Mouse (Mus musculus): ENCODE measurements around the gene Rnf212b. TPM values are rescaled to one million over a fixed set of nuclear protein-coding genes. Genes with fewer than 3 reads are reported as not detected.

Rnf212b gene
- total RNA-seq, 2 experiments from 2014 or later, result 1.0 to 5.0 TPM

DNA sequence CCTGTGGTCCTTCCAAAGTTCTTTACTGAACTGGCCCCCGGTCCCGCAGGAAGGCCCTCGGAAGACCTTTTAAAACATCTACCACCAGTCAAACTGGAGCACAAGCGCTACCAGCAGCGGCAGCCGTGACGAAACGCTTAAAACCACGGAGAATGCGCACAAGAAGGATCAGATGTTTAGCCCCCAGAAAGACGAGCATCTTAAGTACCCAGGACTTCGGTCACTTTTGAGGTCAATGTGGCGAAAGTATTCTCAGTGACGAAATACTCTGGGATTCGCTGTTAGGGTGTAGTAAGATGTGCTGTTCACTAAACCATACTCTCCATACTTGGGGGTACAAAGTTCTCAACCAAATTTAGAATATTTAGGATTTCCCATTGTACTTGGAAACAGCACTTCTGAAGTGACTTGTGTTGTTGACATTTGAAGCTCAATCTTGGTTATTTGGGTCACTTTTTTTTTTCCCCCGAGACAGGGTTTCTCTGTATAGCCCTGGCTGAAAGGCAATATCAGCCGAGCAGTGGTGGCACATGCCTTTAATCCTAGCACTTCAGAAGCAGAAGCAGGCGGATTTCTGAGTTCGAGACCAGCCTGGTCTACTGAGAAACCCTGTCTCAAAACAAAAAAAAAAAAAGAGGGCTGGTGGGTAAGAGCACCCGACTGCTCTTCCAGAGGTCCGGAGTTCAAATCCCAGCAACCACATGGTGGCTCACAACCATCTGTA, 50.5 kb downstream of the Rnf212b start:
- intact Hi-C loops (cut with DNase I), result no loop called here
- peak overlapping the region; percentile 73 for H3K4me3 ChIP-seq
- no peak for DNase-seq
- TF ChIP-seq CTCF (IDR thresholded peaks at IDR 0.05), result no peak
- H3K27ac ChIP-seq, result peak overlapping the region; percentile 94

DNA sequence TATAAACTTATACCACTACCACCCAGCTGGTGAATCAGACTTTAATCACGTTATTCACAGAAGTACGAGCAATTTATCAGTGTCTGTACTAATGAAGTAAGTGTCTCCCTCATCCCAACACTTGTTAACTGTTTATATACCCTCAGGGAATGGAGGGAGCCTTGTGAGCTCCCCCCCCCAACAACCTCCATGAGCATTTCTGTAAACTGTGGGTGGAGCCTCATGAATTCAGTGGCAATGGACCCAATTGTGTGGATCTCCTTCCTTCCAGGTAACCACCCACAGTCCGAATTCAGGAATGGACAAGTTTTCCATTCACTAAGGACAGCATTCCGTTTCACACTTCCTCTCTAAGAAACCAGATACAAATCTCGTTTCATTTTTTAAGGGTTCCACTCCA, 51.7 kb downstream of the Rnf212b start:
- Histone ChIP-seq H3K4me3 (no peak overlapping the region), H3K27ac (no peak overlapping the region)
- intact Hi-C loops (cut with DNase I), result no loop called here
- DNase-seq, result no peak
- no peak for TF ChIP-seq CTCF (IDR thresholded peaks at IDR 0.05)

DNA sequence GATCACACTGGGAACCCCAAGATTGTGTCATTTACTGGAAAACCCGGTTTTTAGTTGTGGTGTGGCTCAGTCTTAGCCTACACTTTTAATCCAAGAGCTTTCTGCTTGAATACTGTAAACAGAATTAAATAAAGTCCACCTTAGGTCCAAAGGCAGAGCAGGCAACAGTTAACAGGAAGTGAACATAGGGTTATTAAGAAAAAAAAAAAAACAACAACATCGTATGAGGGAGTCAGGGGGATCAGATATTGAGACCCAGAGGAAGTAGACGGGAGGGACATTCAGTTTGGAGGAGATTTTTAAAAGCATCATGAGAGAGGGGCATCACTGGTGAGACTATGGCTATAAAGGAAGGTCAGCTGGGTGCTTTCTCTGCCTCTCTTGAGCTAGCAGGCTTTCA, 52.3 kb downstream of the Rnf212b start:
- intact Hi-C loops (cut with DNase I), result no loop called here
- no peak for TF ChIP-seq CTCF (IDR thresholded peaks at IDR 0.05)
- no peak overlapping the region for H3K4me3 ChIP-seq
- no peak overlapping the region for H3K27ac ChIP-seq
- DNase-seq, result no peak

DNA sequence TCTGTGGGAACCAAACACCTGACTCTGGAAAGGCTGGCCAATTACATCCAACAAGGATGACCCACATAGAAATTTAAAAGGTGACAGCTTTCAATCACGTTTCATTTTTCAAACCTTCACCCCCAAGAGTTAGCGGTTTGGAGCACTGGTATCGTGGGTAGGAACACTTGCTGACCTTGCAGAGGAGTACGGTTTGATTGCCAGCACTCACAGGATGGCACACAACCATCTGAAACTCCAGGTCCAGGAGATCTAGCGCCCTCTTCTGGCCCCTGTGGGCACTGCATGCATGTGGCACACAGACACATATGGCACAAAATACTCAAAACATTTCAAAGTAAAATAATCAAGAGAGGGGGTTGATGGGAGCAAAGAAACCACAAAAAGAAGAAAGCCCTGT, 53.0 kb downstream of the Rnf212b start:
- TF ChIP-seq CTCF (IDR thresholded peaks at IDR 0.05), result peak; percentile 54
- H3K27ac ChIP-seq, result no peak overlapping the region
- no peak for DNase-seq
- intact Hi-C loops (cut with DNase I), result no loop called here
- H3K4me3 ChIP-seq, result no peak overlapping the region

DNA sequence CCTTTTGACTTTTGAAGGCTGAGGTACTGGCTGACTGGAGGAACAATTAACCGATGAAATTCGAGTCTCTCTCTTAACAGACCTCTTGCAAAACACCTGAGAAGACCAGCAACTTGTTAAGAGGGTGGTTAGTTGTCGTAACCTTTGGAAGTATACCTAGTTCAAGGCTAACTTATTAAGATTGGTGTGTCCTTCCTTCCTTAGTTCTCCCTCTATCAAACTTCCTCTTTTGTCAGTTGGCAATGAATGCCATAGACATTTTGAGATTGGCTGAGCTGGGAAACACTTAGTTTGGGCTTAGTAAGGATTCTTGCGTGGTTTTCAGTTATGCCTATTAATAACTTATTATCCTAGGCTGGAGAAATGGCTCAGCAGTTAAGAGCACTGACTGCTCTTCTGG, 54.1 kb downstream of the Rnf212b start:
- intact Hi-C loops (cut with DNase I), result no loop called here
- no peak overlapping the region for H3K4me3 ChIP-seq

DNA sequence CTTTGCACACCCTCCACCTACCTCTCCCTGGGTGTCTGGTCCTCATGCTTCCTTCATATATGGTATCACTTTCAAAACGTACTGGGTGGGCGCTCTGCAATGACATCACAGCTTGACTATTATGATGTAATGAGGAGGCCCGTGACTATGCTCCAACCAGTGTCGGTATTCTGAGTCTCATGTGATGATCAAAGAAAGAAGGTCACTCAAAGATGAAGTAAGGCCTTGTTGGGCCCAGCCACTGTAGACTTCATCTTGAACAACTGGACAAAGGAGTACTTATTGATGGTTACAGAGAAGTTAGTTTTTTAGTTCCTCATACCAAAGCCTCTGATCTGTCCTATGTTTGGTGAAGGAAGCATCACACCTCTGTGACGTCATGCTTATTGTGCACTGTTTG, 56.9 kb downstream of the Rnf212b start, which contains the start of gene Homez:
Gene Homez (minus strand): TSS at position 101 of the 400 bp plus-strand sequence.
- TF ChIP-seq CTCF (IDR thresholded peaks at IDR 0.05), result no peak
- intact Hi-C loops (cut with DNase I), result no loop called here
- Histone ChIP-seq H3K4me3 (no peak within 1 kb of the TSS), H3K27ac (no peak within 1 kb of the TSS)
- DNase-seq, result no peak

More for the DNA sequence above, 54.1 kb downstream of the Rnf212b start:
- no peak overlapping the region for H3K27ac ChIP-seq
- no peak for TF ChIP-seq CTCF (IDR thresholded peaks at IDR 0.05)
- DNase-seq, result no peak

DNA sequence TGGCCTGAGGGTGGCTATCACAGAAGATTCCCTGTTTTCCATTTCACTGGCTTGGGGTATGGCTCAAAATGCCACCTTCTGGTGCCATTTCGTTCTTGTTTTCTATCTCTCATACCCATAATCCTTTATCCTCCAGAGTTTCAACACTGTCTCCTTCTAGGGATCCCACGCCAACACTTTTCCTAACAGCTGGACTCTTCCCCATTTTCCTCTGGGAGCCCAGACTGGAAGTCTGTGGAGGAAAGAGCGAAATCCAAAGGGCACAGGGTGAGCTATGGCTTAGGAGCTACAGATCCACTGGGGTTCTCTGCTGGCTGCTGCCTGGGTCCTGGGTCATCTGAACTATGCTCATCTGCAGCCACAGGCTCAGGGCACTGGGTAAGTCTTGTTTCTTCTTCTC, 60.2 kb downstream of the Rnf212b start:
- intact Hi-C loops (cut with DNase I), result no loop called here
- TF ChIP-seq CTCF (IDR thresholded peaks at IDR 0.05), result no peak
- Histone ChIP-seq H3K27ac (no peak overlapping the region), H3K4me3 (no peak overlapping the region)
- DNase-seq, result no peak

DNA sequence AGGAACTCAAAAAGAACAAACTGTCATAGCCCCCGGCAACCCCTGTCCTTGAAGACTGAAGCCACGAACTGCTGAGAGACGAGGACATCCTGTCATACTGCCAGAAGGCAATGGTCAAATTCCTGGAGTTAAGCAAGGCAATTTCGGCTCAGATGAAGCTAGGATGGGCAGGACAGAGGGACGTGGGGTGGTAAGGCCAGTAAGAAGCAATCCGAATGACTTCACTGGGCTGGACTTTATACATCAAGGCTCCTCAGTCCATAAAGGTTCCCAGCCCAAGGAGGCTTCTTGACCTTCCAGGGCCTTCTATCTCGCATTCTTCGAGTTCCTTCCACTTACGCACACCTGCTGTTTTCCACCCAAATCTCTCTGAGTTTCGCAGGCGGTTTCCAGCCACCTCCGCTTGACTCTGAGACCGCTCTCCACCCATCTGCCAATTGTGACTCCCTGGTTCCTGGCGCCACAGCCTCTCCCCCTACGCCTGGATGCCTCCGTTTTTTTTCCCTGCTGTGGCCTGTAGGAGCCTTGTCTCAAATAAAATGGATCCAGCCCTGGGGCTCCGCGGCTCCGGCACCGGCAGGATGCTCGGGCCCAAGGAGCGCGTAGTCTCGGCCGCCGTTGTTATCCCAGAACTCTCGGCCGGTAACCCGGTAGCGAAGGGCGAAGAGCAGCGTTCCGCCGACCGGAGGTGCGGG, 62.0 kb downstream of the Rnf212b start:
- intact Hi-C loops (cut with DNase I), result no loop called here

DNA sequence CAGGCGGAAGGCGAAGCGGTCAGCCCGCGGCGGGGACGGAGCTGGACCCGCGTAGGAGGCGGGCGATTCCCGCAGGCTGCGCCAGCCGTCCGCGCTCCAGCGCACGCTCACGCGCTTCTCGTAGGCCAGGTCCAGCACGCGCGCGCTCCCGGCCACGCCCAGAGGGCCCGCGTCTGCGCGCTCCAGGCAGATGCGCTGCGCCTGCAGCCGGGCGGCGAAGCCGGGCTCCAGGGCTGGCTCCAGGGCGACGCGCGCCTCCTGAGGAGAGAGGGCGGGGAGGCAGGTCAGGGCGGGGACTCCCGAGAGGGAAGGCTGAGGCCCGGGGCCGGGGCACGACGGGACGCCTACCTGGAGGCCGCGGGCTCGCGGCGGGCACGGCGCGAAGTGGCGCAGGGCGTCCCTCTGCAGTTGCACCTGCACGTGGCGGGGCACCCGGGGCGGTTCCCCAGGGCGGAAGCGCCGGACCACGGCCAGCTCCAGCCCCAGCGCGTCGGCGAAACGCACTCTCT, 62.7 kb downstream of the Rnf212b start:
- TF ChIP-seq CTCF (IDR thresholded peaks at IDR 0.05), result no peak
- intact Hi-C loops (cut with DNase I), result no loop called here
- peak overlapping the region; percentile 94 for H3K27ac ChIP-seq
- peak; percentile 96 for DNase-seq
- H3K4me3 ChIP-seq, result peak overlapping the region; percentile 77

More for the DNA sequence above, 62.0 kb downstream of the Rnf212b start:
- H3K27ac ChIP-seq, result peak overlapping the region; percentile 94
- peak overlapping the region; percentile 77 for H3K4me3 ChIP-seq
- TF ChIP-seq CTCF (IDR thresholded peaks at IDR 0.05), result no peak
- no peak for DNase-seq

DNA sequence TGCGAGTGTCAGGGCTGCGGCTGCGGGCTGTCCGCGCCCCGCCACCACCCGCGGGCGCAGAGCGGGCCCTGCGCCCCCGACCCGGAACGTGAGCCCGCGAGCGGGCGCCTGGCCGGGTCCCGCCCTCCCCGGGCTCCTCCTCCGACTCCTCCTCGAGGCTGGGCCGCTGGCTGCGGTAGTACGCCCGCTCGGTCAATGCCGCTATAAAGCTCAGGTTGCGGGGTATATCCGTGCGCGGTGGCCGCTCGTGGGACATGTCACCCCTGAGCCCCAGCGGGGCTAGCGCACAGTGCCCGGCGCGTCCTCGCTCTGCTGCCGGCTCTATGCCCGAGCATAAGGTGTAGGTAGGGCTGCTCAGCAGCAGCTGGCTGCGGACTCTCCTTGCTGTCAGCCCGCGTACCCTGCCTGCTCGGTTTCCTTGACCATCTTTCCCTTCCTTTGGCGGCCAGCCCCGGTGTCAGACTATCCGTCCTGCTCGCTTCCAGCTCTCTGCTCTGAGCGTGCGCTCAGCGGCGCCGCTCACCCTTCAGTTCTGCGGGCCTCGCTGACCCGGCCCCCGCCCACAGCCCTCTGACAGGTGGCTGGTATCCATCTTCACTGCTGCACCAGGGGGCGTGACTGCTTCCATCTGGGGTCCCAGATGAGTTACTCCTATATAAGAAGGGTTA, 63.2 kb downstream of the Rnf212b start, which contains the start of gene Ppp1r3e:
Gene Ppp1r3e (minus strand): TSS at position 503 of the 668 bp plus-strand sequence.
- TF ChIP-seq CTCF (IDR thresholded peaks at IDR 0.05), result no peak; the same call in 1 of the 2 replicates
- Histone ChIP-seq H3K27ac (peak within 1 kb of the TSS; percentile 94), H3K4me3 (peak within 1 kb of the TSS; percentile 77)
- intact Hi-C loops (cut with DNase I), result no loop called here
- DNase-seq, result peak; percentile 87

DNA sequence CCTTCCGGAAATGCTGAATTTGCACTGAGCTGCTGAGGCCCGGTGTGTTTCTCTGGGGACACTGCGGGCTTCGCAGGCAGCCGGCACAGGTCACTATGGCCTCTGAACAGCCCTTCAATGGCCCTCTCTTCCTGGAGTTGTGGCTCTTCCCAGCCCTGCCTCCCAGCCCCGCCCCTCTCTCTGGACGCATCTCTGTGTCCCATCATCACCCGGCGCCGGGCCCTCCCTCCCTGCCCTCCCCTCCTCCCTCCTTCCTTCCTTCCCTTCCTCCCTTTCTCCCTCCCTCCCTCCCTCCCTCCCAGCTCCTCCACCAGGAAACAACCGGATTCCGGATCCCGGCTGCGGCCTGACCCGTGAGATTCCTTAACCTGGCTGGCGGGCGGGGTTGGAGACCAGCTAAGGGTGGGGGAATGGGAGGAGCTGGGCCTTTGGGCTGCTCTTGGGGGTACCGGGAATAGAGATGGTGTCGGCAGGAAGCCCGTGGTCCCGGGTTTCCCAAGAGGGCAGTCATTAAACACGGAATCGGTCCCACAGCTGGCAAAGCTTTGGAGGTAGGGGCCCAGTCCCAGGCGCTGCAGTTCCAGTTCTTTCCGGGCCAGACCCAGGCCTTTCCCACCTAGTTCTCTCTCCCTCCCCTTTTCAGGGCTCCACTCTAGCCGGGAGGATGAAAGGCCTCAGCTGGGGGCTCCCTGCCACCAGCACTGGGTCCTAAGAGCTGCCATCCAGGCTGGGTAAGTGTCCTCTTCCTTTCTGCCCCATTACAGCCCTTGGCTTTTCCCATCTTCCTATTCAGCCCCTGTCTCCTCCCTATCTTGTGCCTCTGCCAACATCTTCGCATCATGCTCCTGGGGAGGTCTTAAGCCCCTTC, 69.4 kb downstream of the Rnf212b start, which contains the start of the genes Bcl2l2 and Gm20521:
Gene Bcl2l2 (plus strand): TSS at position 224 of the 868 bp plus-strand sequence.
Gene Gm20521 (plus strand): TSS at position 288 of the 868 bp plus-strand sequence.
- no peak for TF ChIP-seq CTCF (IDR thresholded peaks at IDR 0.05)
- Histone ChIP-seq H3K27ac (peak within 1 kb of the TSS; percentile 92), H3K4me3 (peak within 1 kb of the TSS; percentile 88)
- intact Hi-C loops (cut with DNase I), result no loop called here
- DNase-seq, result peak; percentile 92
